Mouse (Mus musculus) layer of hippocampus, adult 2 months (tissue): ENCODE results near the gene Ddx19b. TPM values are rescaled to one million over a fixed set of nuclear protein-coding genes. Genes with fewer than 3 reads are reported as not detected.
"Not testable (repeated sequence)": the region's sequence is repeated elsewhere in the genome, so short reads cannot be mapped to it uniquely, and the experiment has no call there.

Experiments used
- DNase-seq, 2 experiments: peaks; one replicate each; pipeline ENCODE4 v3.0.0; 2022; ENCODE audit warnings: low spot score in 2 of 2
- H3K27ac ChIP-seq: fragments of 200-600 bp; 2 replicates; pipeline ENCODE4 v1.8.1; 2022
- H3K4me3 ChIP-seq: fragments of 200-600 bp; 2 replicates; pipeline ENCODE4 v1.8.1; 2022; ENCODE audit warnings: mild to moderate bottlenecking
- CTCF ChIP-seq: fragments of 200-600 bp; conservative IDR thresholded peaks from 2 replicates; pipeline ENCODE4 v1.8.1; 2022; ENCODE audit warnings: antibody characterized with exemption, mild to moderate bottlenecking, moderate library complexity
- long read RNA-seq, 2 experiments: library from polyadenylated mRNA; stranded (forward); transcript quantifications; one replicate each; pipeline ENCODE4 v2.0.0; 2021; ENCODE audit warnings: borderline mapping rate in 2 of 2
- total RNA-seq, 2 experiments: library from RNA; stranded (reverse); gene quantifications; 2 replicates each; pipeline ENCODE4 v1.2.3; 2021

Ddx19b gene
- total RNA-seq = 10 to 100 TPM; 17.1 to 17.3 TPM
- long read RNA-seq, experiment 1, full-length matches to known transcripts = 8 of 14 reads
- long read RNA-seq, experiment 1, partial matches to known transcripts = 1 of 14 reads
- long read RNA-seq, experiment 1, other reads (novel, unspliced or antisense) = 5 of 14 reads
- long read RNA-seq, experiment 2, full-length matches to known transcripts = 4 of 9 reads
- long read RNA-seq, experiment 2, partial matches to known transcripts = 2 of 9 reads
- long read RNA-seq, experiment 2, other reads (novel, unspliced or antisense) = 3 of 9 reads

DNA sequence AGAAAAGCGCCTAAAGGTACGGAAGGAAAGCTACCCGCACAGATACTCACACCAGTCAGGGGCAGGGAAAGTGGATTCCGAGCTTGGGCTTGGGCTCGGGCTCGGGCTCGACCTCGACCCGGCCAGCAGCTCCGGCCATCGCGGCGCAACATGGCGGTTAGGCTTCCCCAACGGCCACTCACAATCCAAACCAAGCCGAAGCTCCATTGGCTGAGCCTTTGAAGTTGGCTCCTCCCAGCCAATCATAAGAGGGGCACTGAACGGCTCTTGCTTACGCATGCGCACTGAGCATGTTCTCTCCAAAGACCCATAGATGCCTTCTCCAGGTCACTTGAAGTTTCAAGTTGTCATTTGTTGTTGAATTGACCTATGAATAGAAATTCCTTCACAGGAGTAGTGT is at the start of gene Ddx19b:
Ddx19b (minus strand) TSS at position 180 of the 400 bp plus-strand sequence.
- Histone ChIP-seq H3K27ac (no peak within 1 kb of the TSS), H3K4me3 (no peak within 1 kb of the TSS)
- no peak for DNase-seq
- no peak for TF ChIP-seq CTCF

DNA sequence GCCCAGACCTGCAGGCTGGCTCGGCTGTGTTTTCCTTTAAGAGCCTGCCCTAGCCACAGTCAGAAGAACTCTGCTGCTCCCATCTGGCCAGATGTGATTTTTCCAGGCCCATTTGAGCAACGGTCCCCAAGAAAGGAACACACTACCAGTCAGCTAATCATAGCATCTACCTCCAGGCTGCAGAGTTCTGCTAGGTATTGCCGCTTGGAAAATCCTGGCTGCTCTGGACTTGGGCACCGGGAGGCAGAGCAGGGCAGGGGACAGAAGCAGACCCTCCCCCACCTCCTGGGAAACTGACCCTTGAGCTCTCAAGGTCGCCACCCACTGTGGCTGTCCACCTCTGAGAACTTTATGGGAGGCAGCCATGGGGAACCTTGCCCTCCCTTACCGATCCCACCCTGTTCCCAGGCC is 48.3 kb upstream of the Ddx19b start:
- Histone ChIP-seq H3K4me3 (no peak overlapping the region), H3K27ac (no peak overlapping the region)
- no peak for DNase-seq
- peak; percentile 53 for TF ChIP-seq CTCF

DNA sequence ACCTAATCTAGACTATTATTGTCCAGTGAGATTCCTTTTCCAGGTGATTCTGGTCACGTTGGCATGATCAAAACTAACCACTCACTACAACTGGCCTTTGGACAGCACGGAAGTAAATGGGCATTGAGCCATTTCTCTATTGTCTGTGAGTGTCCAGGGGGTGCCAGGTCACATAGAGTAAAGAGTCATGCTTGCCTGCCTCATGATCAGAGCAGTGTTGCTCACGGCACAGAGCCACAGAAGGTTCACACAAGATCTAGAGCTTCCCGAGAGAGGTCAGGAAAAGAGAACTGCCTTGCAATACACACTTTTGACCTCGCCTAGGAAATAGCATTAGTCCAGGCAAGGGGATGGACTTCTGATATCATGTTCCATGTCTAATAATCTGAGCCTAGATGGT is 47.9 kb upstream of the Ddx19b start:
- H3K4me3 ChIP-seq = no peak overlapping the region
- no peak for TF ChIP-seq CTCF
- DNase-seq = no peak
- no peak overlapping the region for H3K27ac ChIP-seq

DNA sequence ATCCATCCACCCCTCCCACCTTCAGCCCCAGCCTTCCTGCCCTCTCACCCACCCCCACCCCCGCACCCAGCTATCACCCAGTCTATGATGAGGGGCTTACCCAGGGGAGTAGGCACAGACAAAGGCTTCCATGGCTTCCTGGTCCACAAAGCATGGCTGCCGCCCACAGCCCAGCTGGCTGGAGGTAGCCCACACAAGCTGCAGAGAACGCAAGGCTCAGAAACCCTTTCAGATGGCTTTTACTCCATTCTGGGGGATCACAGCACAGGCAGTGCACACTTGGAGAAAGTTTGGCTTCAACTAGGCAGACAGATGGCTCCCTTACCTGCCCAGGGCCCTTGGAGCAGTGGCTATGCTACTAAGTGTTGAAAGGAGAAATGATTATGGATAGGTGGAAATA is 44.4 kb upstream of the Ddx19b start:
- peak; percentile 66 to 67 for DNase-seq
- no peak for TF ChIP-seq CTCF

DNA sequence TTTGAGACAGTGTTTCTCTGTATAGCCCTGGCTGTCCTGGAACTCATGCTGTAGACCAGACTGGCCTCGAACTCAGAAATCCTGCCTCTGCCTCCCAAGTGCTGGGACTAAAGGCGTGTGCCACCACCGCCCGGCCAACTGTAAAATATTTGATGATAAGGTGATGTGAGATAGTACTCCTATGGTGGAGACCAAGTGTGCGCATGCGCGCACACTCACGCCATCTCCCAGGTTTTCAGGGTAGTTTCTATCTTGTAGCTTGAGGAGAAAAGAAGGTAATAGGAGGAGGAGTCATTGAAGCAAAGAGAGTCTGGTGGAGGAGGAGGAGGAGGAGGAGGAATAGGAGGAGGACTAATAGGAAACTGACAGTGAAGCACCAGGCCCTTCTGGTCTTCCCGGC is 37.1 kb upstream of the Ddx19b start:
- H3K4me3 ChIP-seq, H3K27ac ChIP-seq, DNase-seq: not testable (repeated sequence)

More for the DNA sequence above, 44.4 kb upstream of the Ddx19b start:
- Histone ChIP-seq H3K27ac (peak overlapping the region; percentile 72; the same call in 1 of the 2 replicates), H3K4me3 (no peak overlapping the region)

DNA sequence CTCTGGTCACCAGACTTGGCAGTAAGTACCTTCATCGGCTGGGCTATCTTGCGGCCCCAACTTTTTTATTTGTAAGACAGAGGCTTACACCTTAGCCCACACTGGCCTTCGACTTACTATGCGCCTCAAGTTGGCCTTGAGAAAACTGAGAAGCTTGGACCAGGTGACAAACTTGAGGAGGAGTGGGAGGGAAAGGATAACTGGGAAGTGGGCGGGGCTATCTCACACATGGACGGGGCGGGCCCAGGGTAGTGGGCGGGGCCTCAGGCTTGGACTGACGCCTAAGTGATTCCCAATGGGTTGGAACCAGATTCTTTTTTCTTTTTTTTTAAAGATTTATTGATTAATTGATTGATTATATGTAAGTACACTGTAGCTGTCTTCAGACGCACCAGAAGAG is 35.9 kb upstream of the Ddx19b start:
- no peak overlapping the region for H3K27ac ChIP-seq
- no peak overlapping the region for H3K4me3 ChIP-seq
- TF ChIP-seq CTCF = peak; percentile 24; the same call in 1 of the 2 replicates
- no peak for DNase-seq

DNA sequence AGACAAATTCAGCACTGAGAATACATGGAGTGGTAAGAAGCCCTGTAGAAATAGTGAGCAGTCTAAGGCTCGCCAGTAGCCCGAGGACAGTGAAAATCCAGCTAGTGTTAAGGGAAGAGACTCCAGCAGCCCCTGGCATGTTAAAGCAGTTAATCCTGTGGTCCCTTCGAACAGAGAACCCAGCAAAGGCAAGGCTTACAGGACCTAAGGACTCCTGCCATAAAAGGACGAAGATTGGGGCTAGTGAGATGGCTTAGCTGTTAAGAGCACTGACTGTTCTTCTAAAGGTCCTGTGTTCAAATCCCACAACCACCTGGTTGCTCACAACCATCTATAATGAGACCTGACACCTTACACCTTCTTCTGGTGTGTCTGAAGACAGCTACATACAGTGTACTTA is 34.8 kb upstream of the Ddx19b start:
- no peak overlapping the region for H3K4me3 ChIP-seq
- no peak for DNase-seq
- TF ChIP-seq CTCF = no peak
- H3K27ac ChIP-seq = no peak overlapping the region

DNA sequence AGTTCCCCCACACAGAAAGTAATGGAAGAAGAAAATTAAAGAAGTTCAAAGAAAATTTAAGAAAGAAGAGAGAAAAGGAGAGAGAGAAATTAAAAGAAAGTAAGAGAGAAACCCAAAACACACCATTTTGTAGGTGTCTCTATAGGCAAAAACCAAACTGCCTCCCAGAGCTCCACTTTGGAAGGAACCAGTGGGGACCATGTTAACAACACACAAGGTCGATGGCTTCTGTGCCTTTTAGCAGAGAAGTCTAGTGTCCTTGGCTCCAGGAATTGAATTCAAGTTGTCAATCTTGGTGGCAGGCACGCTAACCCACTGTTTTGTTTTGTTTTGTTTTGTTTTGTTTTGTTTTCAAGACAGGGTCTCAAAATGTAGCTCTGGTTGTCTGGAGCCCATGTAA is 31.3 kb upstream of the Ddx19b start:
- no peak for TF ChIP-seq CTCF
- no peak for DNase-seq
- no peak overlapping the region for H3K27ac ChIP-seq
- peak overlapping the region; percentile 76 for H3K4me3 ChIP-seq

DNA sequence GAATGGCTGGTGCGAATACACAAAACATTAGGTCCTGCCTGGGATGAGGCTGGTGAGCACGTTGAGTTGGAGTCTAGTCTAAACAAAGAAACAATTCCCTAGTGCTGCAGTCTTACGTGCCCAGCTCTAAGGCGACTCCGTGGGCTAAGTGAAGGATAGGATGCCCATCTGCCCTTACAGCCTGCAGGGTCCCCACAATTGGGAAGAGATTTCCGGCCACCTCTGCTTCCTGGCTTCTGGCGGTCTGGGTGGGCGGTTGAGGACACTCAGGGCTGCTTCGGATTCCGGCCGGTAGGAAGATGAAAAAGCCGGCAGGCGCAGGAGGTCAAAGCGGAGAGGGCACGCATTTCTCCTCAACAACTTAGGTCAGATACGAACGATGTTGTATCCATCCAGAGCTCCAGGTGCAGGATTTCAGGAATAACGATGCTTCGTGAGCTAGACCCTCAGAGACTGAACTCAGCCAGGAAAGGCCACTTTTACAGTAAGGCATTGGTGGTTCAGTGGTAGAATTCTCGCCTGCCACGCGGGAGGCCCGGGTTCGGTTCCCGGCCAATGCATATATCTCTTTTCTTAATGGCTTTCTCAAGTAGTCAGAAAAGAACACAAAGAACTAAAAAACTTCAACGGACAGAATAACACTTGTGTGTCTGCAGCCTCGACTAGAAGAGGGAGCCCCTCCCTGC is 30.7 kb upstream of the Ddx19b start:
- no peak for TF ChIP-seq CTCF
- peak overlapping the region; percentile 76 for H3K4me3 ChIP-seq
- peak; percentile 90 to 92 for DNase-seq
- peak overlapping the region; percentile 74; the same call in 1 of the 2 replicates for H3K27ac ChIP-seq

DNA sequence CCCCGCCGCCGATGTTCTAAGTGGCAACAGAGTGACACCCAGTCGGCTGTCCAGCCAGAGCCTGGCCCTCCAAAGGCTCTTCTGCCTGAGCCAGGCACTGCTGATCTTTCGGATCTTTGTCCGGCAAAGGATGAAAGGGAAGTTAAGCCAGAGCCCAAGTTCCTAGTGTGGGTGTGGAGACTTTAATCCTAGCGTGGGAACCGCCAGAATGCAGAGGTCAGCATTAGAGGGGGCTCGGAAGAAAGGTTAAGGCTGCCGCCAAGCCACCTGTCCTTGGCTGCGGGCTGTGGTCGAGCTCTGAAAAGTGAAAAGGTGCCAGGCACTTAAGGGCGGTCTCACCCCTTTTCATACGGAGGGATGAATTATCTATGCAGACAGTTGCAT is 30.1 kb upstream of the Ddx19b start:
- no peak for DNase-seq

DNA sequence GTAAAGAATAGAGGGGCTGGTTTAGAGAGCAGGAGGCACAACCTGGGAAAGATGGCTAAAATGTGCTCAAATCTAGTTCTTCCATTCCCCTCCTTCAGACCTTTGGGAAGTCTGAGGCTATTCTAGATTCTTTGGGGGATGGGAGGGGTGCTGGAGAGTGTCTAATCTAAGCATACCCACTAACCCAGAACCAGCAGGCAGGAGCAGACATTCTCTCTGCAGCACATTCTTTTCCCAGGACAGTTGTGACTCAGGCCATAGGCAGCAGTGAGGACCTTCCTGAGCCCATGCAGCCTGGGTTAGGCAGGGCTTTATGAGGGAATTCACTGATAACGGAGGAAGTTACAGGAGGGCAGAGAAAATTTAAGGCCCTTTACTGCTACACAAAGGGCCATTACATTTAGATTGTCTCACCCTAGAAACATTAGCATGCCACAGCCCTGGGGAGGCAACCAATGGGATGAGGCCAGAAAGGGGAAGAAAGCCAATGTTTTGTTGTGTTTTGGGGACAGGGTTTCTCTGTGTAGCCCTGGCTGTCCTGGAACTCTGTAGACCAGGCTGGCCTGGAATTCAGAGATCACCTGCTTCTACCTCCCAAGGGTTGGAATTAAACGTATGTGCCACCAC is 27.5 kb upstream of the Ddx19b start:
- no peak for TF ChIP-seq CTCF
- Histone ChIP-seq H3K27ac (no peak overlapping the region), H3K4me3 (no peak overlapping the region)
- DNase-seq = no peak

More for the DNA sequence above, 30.1 kb upstream of the Ddx19b start:
- TF ChIP-seq CTCF = no peak
- H3K27ac ChIP-seq = peak overlapping the region; percentile 74; the same call in 1 of the 2 replicates
- peak overlapping the region; percentile 76 for H3K4me3 ChIP-seq

DNA sequence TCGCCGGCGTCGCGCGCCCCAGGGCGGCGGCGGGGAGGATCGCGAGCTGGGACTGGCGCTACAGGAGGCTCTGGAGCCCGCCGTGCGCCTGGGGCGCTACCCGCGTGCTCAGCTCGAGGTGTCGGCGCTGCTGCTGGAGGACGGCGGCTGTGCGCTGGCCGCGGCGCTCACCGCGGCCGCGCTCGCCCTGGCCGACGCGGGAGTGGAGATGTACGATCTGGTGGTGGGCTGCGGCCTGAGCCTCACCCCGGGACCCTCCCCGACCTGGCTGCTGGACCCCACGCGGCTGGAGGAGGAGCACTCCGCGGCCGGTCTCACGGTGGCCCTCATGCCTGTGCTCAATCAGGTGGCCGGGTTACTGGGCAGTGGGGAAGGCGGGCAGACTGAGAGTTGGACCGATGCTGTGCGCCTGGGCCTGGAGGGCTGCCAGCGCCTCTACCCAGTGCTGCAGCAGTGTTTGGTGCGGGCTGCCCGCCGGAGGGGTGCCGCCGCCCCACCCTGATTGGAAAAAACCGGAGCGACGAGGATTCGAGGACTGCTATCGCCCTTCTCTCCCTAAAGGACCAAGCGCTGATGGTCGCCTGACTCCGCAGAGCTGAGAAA is 25.2 kb upstream of the Ddx19b start:
- Histone ChIP-seq H3K4me3 (peak overlapping the region; percentile 83), H3K27ac (peak overlapping the region; percentile 88)
- no peak for TF ChIP-seq CTCF
- peak in 1 of 2 experiments; percentile 24 for DNase-seq

DNA sequence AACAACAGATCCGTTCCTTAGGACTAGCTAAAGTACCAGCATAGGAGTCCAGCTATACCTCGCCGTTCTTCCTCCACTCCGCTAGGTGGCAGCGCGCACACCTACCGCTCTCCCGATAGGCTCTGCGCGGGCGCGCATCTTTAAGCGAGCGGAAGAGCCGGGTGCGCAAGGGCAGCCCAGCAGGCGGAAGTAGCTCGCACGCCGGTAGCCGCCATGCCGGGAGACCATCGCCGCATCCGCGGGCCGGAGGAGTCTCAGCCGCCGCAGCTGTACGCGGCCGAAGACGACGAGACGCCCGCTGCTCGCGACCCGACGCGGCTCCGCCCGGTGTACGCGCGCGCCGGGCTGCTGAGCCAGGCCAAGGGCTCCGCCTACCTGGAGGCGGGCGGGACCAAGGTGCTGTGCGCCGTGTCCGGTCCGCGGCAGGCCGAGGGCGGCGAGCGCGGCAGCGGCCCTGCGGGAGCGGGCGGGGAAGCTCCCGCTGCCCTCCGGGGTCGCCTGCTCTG is 24.7 kb upstream of the Ddx19b start, which contains the start of gene Exosc6:
Exosc6 (plus strand) TSS at position 182 of the 506 bp plus-strand sequence.
- peak; percentile 95 for TF ChIP-seq CTCF
- H3K27ac ChIP-seq = peak within 1 kb of the TSS; percentile 88
- DNase-seq = peak; percentile 86 to 92
- peak within 1 kb of the TSS; percentile 83 for H3K4me3 ChIP-seq
